Mouse (Mus musculus): Measurements from ENCODE around the gene Ugt1a9.

GRCm38 (mm10) chr1:88105656-88106055 lies 35.1 kb downstream of the Ugt1a9 start:
- TF ChIP-seq CTCF (IDR thresholded peaks at IDR 0.05) (no peak), POLR2A (IDR thresholded peaks at IDR 0.05; ENCODE audit: insufficient read depth, low read depth, low read length) (no peak)
